Mouse (Mus musculus): ENCODE results near the gene Slc1a2.

- TF ChIP-seq CTCF (conservative IDR thresholded peaks at IDR 0.05; ENCODE audit: insufficient read depth, insufficient read length, low read depth, low read length) (no peak), POLR2A (IDR thresholded peaks at IDR 0.05; ENCODE audit: low read depth, low read length) (no peak)
Measured at GRCm38 (mm10) chr2:102638690-102639089, 19.8 kb upstream of the Slc1a2 start.
